Mouse (Mus musculus) MEL (cell line): ENCODE measurements around the gene Lamb3.
"Not testable (repeated sequence)": the region's sequence is repeated elsewhere in the genome, so short reads cannot be mapped to it uniquely, and the experiment has no call there.

Experiments
- CTCF ChIP-seq, 3 experiments: IDR thresholded peaks in 2 of 3; conservative IDR thresholded peaks in 1 of 3; 2 replicates each; pipeline ENCODE4 v1.5.1; 2011 to 2012; ENCODE audit warnings: low read length in 3 of 3, low read depth in 2 of 3, mild to moderate bottlenecking in 2 of 3, improper control_type of control experiment in 1 of 3, inconsistent platforms in 1 of 3, mixed read lengths in 1 of 3, moderate library complexity in 1 of 3; ENCODE audit not compliant: control insufficient read depth in 1 of 3, insufficient read depth in 1 of 3, poor library complexity in 1 of 3, severe bottlenecking in 1 of 3
- E2F4 ChIP-seq: IDR thresholded peaks from 2 replicates; pipeline ENCODE4 v1.6.1; 2011; ENCODE audit warnings: low read depth, low read length, improper control_type of control experiment, borderline replicate concordance
- MAFK ChIP-seq: IDR thresholded peaks from 2 replicates; pipeline ENCODE4 v1.6.1; 2011; ENCODE audit warnings: low read depth, mild to moderate bottlenecking, low read length, improper control_type of control experiment, borderline replicate concordance
- MEF2A ChIP-seq: IDR thresholded peaks from 2 replicates; pipeline ENCODE4 v1.6.1; 2014; ENCODE audit warnings: low read depth, mild to moderate bottlenecking, inconsistent platforms, low read length, improper control_type of control experiment; ENCODE audit not compliant: poor library complexity, insufficient replicate concordance, severe bottlenecking; ENCODE audit errors: extremely low read depth
- NELFE ChIP-seq: IDR thresholded peaks from 2 replicates; pipeline ENCODE4 v1.6.1; 2011; ENCODE audit warnings: low read depth, low read length, improper control_type of control experiment
- POLR2A ChIP-seq, 2 experiments: IDR thresholded peaks; 2 replicates each; pipeline ENCODE4 v1.6.1; 2011 to 2012; ENCODE audit warnings: low read length in 2 of 2, mild to moderate bottlenecking in 2 of 2, control low read depth in 1 of 2, improper control_type of control experiment in 1 of 2, low read depth in 1 of 2, moderate library complexity in 1 of 2; ENCODE audit not compliant: control insufficient read depth in 1 of 2, insufficient read depth in 1 of 2, poor library complexity in 1 of 2
- TAL1 ChIP-seq: IDR thresholded peaks from 2 replicates; pipeline ENCODE4 v1.6.1; 2012; ENCODE audit warnings: mild to moderate bottlenecking, inconsistent platforms, low read length, moderate library complexity, mixed read lengths
- UBTF ChIP-seq: IDR thresholded peaks from 2 replicates; pipeline ENCODE4 v1.6.1; 2012; ENCODE audit warnings: low read depth, mild to moderate bottlenecking, inconsistent platforms, low read length, improper control_type of control experiment, moderate library complexity, borderline replicate concordance; ENCODE audit not compliant: insufficient read depth

GRCm38 (mm10) chr1:193253895-193254294 lies 46.4 kb downstream of the Lamb3 start:
- not testable (repeated sequence) for TF ChIP-seq MAFK; E2F4; TAL1; CTCF (IDR thresholded peaks at IDR 0.05 in 2 of 3, conservative IDR thresholded peaks at IDR 0.05 in 1 of 3; ENCODE audit: control insufficient read depth in 1 of 3, insufficient read depth in 1 of 3, low read depth in 2 of 3, low read length in 3 of 3, poor library complexity in 1 of 3, severe bottlenecking in 1 of 3); POLR2A (IDR thresholded peaks at IDR 0.05; ENCODE audit: control insufficient read depth in 1 of 2, insufficient read depth in 1 of 2, low read depth in 1 of 2, low read length in 2 of 2, poor library complexity in 1 of 2); UBTF; MEF2A; NELFE
